Mouse (Mus musculus) megakaryocyte progenitor cell, adult 5-6 weeks (primary cell): ENCODE data around the gene Slc26a8. TPM values are rescaled to one million over a fixed set of nuclear protein-coding genes. Genes with fewer than 3 reads are reported as not detected.

Experiments
- ATAC-seq: replicated peaks from 2 replicates; pipeline ENCODE4 v1.8.0; 2016; ENCODE audit warnings: mild to moderate bottlenecking, moderate TSS enrichment, inconsistent platforms; ENCODE audit not compliant: poor library complexity
- total RNA-seq, 2 experiments: library from RNA; stranded (forward) in 1 of 2; stranded (reverse) in 1 of 2; fragments of 157-497, 149-512 nt in 1 of 2; fragments of 200-1000 nt in 1 of 2; gene quantifications; 2 replicates each; pipeline versions ENCODE4 v1.2.3 to v1.2.4; 2015 to 2017

Slc26a8 gene
- total RNA-seq, 2 experiments from 2014 or later, result 0.21 to 1.3 TPM

DNA sequence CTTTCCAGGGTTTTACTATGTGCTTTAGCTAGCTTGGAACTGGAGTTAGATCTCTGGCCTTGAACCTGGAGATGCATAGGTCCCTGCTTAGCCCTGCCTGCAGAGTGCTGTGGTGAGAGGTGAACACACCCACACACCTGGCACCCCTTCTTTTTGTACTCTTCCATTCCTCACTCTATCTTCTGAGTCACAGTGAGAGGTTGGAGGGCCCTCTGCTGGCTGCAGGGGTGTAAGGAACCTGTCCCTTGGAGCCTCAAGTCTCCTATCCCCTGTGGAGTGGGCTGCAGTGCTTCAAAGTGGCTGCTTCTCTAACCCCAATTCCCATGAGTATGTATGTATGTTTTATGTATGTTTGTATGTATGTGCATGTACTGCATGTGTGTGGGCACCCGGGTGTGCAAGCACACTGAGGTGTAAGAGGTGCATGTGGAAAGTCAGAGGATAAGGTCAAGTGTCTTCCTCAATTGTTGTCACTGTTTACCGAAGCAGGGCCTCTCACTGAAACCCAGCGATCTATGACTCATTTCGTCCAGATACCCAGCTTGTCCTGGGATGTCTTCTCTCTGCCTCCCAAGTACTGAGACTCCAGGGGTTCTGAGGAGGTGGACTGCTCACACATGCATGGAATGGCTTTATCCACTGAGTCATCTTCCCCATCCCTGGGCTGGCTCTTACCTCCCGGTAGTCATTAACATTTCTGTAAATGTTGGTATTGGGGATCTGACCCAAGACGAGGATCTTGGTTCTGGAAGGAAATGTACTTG is 41.2 kb downstream of the Slc26a8 start:
- ATAC-seq, result peak; percentile 83

DNA sequence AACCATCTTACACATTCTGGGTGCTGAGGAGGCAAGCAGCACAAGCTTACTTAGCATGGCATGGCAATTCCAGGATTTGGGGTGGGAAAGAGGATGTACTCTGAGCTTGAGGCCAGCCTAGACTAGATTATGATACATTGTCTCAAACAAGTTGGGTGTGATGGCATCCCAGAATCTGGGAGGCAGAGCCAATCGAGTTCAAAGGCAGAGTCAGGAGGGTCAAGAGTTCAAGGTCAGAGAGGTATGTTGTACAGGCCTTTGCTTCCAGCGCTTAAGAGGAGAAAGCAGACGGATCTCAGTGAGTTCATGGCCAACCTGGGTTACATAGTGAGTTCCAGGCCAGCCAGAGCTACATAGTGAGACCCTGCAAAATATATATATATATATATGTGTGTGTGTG is 43.8 kb downstream of the Slc26a8 start:
- no peak for ATAC-seq

DNA sequence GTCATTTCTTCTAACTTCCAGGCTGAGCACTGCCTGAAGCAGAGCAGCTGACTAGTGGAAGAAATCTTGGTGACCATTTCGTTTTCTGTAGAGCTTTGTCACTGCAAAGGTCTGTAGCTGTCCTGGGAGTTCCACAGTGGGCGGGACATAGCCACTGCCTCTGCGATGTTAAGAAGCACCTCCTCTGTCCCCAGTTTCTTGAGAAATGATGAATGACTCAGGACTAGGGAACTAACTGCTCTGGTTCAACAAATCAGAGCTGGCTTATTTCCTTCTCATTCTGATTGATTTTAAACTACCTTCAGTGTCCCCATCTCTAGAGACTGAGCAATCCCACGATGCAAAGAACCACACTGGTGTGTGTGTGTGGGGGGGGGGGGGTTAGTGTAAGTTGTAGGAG is 45.9 kb downstream of the Slc26a8 start:
- ATAC-seq, result 0 out of 2 replicates have a peak, but pooled peaks have one; percentile 39

GRCm38 (mm10) chr17:28643697-28644096 is 46.3 kb downstream of the Slc26a8 start:
- no peak for ATAC-seq

DNA sequence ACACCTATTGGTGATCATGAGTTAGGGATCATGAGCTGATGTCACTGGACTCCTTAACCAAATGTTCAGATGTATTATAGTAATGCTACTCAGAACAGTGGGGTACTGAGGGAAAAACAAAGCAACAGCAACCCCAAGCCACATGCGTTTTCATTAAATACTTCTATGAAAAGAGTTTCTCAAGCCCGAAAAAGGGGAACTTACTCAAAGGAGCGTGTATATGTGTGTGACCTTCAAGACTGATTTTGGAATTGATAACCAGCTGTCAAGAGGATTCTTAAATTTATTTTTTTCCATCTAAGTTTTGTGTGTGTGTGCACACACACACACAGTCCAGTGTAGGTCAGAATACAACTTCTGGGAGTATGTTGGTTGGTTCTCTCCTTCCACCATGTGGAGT is 49.9 kb downstream of the Slc26a8 start:
- no peak for ATAC-seq

GRCm38 (mm10) chr17:28637711-28638690 is 52.0 kb downstream of the Slc26a8 start:
- ATAC-seq, result peak; percentile 59

GRCm38 (mm10) chr17:28635842-28636241 is 54.2 kb downstream of the Slc26a8 start:
- peak; percentile 78 for ATAC-seq

- ATAC-seq, result no peak
Observed at GRCm38 (mm10) chr17:28629125-28629524, 60.9 kb downstream of the Slc26a8 start.

- ATAC-seq, result no peak
Observed at GRCm38 (mm10) chr17:28628248-28629124, 61.5 kb downstream of the Slc26a8 start.

DNA sequence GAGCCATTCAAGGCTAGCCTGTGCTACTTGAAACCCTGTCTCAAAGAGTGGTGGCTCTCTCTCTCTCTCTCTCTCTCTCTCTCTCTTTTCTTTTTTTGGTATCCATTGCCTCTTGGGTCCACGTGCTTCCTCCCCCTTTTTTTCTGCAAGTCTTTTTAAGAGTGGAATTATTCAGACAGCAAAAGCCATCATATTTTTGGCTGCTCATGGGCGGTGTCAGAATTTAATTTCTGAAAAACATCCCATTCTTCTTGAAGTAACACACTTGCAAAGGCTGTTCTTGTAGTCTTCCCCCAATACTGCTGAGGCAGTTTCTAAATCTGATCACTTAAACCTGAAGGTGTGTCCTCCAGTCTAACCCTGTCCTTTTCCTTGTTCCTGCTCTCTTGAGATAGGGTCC is 63.1 kb downstream of the Slc26a8 start:
- ATAC-seq, result no peak

DNA sequence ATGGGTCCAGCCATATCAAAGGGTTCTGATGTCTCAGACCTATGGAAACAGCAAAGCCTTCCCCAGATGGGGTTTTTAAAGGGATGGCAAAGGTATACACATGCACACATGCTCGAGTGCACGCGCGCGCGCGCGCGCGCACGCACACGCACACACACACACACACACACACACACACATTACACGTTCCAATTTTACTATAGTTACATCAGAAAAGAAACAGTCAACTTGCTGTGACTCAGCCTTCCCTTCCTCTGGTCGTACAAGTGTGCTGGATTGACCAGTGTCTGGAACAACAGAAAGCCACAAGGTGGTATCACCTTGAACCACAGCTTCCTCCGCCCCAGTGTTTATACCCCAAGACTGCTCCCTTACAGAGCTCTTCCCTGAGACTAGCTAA is 64.7 kb downstream of the Slc26a8 start:
- peak; percentile 27 for ATAC-seq

- no peak for ATAC-seq
Observed at GRCm38 (mm10) chr17:28624841-28625240, 65.2 kb downstream of the Slc26a8 start.

DNA sequence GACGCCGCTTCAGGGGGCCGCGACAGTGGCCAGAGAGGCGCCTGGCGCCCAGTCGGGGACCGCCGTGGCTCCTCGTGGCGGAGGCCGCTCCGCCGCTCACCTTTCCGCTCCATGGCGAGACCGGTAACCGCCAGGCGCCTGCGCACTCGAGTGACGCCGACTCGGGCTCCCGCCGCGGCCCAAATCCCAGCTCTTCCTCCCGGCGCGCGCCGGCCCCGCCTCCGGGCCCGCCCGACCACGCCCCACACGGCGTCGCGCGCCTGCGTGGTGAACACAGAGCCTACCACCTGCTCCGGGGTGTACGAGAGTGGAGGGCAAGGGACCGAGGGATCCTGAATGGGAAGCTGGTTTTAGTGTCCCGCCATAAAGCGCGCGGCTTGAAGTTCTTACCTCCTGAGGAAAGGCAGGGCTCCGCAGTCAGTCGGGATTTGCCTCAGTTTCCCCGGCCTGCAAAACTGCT is 67.7 kb downstream of the Slc26a8 start, which contains the start of gene Srpk1:
Srpk1 (minus strand) TSS at position 410 of the 460 bp plus-strand sequence.
- ATAC-seq, result peak; percentile 81

DNA sequence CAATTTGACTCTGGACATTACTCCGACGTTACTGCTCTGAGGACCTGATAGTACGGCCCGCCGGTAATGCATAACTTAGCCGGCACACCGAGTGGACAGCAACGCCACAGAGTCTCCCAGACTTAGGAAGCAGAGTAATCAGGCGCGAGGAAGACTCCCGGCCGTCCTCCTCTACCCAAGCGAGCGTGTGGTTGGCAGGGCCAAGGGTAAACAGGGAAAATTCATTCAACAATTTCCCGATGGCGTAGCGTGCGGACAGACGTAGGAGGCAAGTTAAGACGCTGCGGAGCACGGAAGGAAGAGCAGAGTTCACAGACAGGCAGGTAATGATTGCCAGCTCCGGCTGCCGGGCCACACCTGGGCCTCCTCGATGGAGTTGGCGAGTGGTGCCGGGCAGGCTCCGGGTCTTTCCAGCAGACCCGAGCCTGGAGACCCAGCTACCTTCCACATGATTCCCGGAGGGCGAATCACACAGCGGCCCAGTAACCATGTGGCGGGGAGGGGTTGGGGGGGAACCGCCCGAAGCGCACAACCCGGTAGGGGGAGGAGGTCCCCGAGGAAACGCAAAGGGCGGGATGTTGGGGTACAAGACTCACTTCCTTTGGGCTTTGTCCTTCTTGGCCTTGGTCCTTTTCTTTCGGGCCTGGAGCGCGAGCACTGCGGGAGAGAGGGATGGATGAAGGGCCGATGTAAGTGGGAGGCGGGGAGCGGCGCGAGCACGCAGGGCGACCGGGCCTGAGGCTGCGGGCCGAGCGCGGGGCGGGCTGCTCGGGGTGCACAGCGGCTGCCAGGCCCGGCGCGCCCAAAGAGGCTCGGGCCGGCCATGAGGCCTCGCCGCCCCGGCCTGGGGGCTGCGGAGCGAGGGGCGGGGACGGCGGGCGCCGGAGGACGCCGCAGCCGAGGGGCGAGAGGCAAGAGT is 68.4 kb downstream of the Slc26a8 start:
- ATAC-seq, result peak; percentile 36; the same call in 1 of the 2 replicates

- ATAC-seq, result no peak
Observed at GRCm38 (mm10) chr17:28618775-28619174, 71.3 kb downstream of the Slc26a8 start.

- ATAC-seq, result peak; percentile 65
Observed at GRCm38 (mm10) chr17:28618124-28618523, 71.9 kb downstream of the Slc26a8 start.

DNA sequence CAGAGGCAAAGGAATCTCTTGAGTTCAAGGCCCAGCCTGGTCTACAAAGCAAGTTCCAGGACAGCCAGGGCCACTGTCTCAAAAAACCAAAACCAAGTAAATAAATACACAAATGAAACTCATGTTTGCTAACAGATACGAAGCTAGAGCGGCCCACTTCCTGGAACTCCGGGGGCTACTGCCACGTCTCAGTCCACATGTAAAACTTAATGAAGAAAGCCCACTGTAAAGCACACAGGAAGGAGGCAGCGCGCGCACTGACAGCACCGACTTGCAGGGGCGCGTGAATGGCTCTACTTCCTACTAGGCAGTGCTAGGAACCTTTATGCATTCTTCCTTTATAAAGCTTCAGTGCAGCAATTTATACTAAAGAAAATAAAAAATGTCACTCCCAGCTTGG is 72.4 kb downstream of the Slc26a8 start:
- no peak for ATAC-seq

- ATAC-seq, result no peak
Observed at GRCm38 (mm10) chr17:28615332-28615731, 74.7 kb downstream of the Slc26a8 start.

- no peak for ATAC-seq
Observed at GRCm38 (mm10) chr17:28613096-28613495, 76.9 kb downstream of the Slc26a8 start.
